Mouse (Mus musculus) embryo, embryonic 10 days (tissue): ENCODE measurements around the gene Bend6.
A peak's percentile ranks its signal among the peaks of the same experiment; 100 is the strongest.
"Not testable (repeated sequence)": the region's sequence is repeated elsewhere in the genome, so short reads cannot be mapped to it uniquely, and the experiment has no call there.

Experiments used
- DNase-seq: peaks from one replicate; pipeline ENCODE4 v3.0.0-alpha.2; 2015; ENCODE audit warnings: low spot score

Bend6 gene

GRCm38 (mm10) chr1:33906927-33907326 is 689 bp downstream of the Bend6 start:
- DNase-seq = peak; percentile 64

GRCm38 (mm10) chr1:33906216-33906615 is 1.4 kb downstream of the Bend6 start:
- DNase-seq = no peak

GRCm38 (mm10) chr1:33903587-33903986 is 4.0 kb downstream of the Bend6 start:
- no peak for DNase-seq

DNA sequence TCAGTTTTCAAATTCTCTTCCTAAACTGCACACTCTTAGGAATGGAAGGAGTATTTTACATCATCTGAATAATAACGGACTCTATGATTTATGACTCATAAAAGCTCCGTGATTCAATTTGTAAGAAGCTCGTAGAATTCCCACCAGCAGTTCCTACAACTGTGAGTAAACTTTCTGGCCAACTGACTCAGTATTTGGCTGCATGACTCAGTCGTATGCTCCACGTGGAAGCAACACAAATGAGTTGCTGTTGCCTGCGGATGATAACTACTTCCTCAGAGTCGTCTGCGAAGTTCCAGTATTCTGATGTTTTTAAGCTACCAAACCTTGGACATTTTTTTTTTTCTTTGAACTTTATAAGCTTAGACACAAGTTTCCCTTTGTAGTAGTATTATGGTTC is 7.4 kb downstream of the Bend6 start:
- no peak for DNase-seq

GRCm38 (mm10) chr1:33898373-33898772 is 9.2 kb downstream of the Bend6 start:
- DNase-seq = no peak

DNA sequence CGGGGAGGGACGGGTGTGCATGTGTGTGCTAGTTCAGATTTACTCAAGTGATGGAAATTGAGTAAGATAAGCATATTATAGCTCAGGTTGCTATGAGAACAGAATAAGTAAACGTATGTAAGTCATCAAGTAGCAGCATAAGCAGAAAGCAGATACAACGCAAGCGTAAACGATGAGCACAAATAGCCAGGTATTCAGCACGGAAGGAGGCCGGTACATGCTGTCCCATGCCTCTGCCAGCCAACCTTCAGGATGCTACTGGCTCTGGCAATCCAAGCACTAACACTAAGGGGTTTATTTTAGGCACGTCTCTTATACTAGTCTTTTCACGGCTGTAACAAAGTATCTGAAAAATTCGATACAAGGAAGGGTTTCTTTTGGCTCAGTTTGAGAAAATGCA is 10.2 kb downstream of the Bend6 start:
- no peak for DNase-seq

GRCm38 (mm10) chr1:33896666-33897065 is 10.9 kb downstream of the Bend6 start:
- no peak for DNase-seq

GRCm38 (mm10) chr1:33896116-33896515 is 11.5 kb downstream of the Bend6 start:
- DNase-seq = no peak

GRCm38 (mm10) chr1:33892784-33893183 is 14.8 kb downstream of the Bend6 start:
- DNase-seq = peak; percentile 43

DNA sequence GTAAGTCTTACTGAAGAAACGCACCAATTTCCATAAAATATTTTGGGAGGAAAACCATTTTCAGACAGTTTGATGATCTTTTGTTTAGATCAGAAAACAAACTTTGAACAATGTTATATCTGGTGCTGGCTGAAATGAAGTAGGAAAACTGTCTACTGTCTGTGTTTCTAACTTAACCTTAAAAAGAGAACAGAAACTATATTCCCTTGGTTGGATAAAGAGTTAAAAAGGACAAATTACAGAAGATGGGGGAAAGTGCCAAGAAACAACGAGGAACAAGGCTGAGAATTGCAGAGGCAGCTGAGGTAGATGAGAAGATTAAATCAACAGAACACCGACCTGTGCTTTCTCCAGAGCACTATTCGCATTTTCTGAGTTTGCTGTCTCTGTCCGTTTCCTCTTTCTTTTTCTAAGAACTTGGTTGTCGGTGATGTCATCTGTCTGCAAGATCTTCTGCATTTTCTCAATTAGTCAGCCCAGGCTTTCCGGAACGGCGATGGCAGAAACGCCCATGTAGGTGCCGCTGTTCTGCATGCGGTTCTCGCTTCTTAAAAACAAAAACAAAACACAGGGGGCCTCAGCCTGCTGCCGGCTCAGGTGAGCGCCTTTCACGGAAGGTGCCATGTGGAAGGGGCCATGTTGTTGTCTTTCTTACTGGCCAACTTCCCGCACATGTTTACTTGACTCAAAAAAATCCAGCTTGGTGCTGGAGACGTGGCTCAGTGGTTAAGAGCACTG is 24.3 kb downstream of the Bend6 start:
- peak; percentile 29 for DNase-seq

GRCm38 (mm10) chr1:33878170-33878569 is 29.4 kb downstream of the Bend6 start:
- no peak for DNase-seq

GRCm38 (mm10) chr1:33876416-33876815 is 31.2 kb downstream of the Bend6 start:
- no peak for DNase-seq

GRCm38 (mm10) chr1:33875691-33876090 is 31.9 kb downstream of the Bend6 start:
- peak; percentile 62 for DNase-seq

DNA sequence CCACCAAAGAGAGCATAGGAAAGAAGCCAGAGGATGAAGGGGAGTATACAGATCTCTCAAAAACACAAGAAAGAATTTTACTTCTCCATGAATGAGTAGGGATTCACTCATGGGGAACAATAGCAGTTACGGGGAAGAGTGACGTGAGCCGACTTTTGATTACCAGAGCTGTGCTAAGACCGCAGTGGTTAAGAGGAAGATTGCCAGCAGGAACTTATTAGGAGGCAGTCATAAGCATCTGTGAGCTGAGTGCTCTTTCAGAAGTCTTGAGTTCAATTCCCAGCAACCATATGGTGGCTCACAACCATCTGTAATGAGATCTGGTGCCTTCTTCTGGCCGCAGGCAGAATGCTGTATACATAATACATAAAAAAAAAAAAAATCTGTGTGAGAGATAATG is 34.1 kb downstream of the Bend6 start:
- DNase-seq = no peak

DNA sequence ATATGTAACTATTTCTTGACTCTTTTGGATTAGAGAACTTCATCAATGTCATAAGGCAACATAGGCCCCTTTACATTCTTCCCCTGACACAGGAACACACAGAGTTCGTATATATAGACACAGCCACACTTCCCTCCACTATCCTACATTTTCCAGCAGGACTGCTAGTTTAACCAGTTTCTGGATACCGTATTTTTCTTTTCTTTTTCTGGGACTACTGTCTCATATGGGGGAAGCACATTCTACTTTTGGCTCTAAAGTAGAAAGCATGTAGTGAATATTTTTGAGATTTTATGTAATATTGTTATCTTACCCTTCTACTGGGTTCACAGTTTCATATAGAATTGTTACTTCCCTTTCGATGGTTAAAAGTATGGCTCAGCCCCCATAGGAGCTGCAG is 38.2 kb downstream of the Bend6 start:
- DNase-seq = no peak

- DNase-seq = no peak
Observed at GRCm38 (mm10) chr1:33869031-33869430, 38.6 kb downstream of the Bend6 start.

DNA sequence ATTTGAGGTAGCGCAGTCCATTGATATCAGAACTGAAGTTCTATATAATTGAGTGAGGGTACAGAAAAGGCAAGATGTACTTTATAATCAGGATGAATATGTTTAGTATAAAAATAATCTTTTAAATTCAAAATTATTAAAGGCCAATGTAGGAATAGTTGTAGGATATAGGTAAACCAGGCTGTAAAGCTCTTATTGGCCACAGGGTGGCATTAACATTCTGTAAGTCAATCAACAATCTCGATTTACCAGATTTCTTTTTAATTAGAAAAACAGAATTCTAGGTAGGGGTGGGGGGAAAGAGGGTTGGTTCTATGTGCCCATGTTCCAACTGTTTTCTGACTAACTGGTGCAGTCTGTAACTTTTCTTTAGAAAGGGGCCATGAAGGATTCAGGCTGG is 60.8 kb downstream of the Bend6 start:
- no peak for DNase-seq

DNA sequence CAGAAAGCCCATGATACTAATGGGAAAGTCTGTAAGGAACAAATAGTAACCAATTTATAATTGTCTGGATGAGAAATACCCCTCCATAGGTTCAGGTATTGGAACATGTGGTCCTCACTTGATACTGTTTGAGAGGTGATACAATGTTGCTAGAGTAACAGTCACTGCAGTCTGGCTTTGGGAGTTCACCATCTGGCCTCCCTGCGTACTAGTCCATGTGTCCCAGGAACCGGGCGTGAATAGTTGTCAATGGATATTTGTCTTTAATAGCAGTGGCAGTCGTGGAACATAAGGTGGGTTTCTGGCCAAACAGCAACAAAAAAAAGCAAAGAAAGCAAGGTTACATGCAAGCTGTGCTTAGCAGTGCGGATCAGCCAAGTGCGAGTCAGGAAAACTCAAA is 63.8 kb downstream of the Bend6 start:
- no peak for DNase-seq

DNA sequence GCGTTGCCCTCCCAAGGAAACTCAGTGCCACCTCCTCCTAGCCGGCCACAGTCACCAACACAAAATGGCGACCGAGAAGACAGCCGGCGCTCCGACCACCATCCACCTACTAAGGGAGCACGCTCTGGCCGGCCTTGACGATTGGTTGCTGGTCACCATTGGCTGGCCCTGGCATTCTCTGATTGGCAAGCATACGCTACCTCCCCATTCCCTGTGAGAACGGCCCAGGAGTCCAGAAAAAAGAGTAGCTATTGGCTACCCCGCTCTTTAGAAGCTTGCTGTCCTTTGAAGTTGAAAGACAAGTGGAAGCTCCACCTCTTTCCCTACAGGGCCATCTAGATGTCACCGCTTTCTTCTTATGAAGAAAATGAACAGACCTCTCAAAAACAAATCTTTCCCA is 68.7 kb downstream of the Bend6 start:
- not testable (repeated sequence) for DNase-seq

DNA sequence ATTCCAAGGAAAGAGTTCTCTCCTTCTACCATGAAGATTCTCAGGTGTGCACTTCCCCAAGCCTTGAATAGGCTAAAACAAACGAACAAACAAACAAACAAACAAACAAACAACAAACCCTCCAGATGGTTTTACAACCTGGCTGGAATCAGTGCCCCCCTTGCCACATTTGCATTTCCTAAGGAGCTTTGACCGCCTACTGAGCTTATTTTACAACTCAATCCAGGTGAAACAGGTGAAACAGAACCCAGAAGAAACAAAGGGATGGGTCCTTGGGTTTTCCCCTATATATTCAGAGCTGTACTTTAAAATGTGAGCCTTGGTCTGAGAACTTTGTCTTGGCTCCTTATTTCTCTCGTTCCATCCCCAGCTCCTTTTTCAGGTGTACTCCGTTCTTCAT is 77.0 kb downstream of the Bend6 start:
- no peak for DNase-seq

- DNase-seq = no peak
Observed at GRCm38 (mm10) chr1:33817931-33818330, 89.7 kb downstream of the Bend6 start.

- peak; percentile 96 for DNase-seq
Observed at GRCm38 (mm10) chr1:33813868-33814794, 93.5 kb downstream of the Bend6 start, which contains the start of gene Zfp451. Gene Zfp451 (minus strand): TSS chr1:33814595.

DNA sequence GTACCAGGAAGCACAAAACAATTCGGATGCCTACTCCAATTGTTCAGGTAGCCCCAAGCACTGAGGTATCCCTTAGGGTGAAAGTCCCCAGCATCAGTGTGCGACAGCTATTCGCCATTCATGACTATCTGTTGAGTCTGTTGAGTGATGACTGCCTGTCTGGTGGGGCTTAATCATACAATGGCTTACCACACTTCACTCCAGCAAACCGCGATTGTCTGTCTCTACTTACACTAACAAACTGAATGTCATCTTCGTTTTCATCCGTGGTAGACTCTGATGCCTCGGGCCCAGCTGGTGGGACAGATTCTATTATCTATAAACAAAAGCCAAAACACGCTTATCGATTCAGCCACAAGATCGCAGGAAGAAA is 94.1 kb downstream of the Bend6 start:
- peak; percentile 28 for DNase-seq
